Mouse (Mus musculus): ENCODE measurements at regions not wholly inside any gene's neighbourhood (a gene's known extent, or its start where the extent isn't known, plus 50 kb on each side); places are given as distances from the start of the nearest gene placed in this dataset.
A peak's percentile ranks its signal among the peaks of the same experiment; 100 is the strongest.

GRCm38 (mm10) chr1:183820555-183820954 lies 192.5 kb upstream of the Dusp10 start:
- H3K4me1 ChIP-seq (ENCODE audit: control insufficient read depth, insufficient read depth, insufficient read length, low read length) = no peaks in the 10 kb centered on the region
- H3K27ac ChIP-seq (ENCODE audit: insufficient read depth, low read depth, low read length) = no peak overlapping the region
- H3K4me3 ChIP-seq (ENCODE audit: low read depth, low read length) = no peak overlapping the region
- no peak for TF ChIP-seq CTCF (IDR thresholded peaks at IDR 0.05; ENCODE audit: extremely low read depth, insufficient read length, insufficient replicate concordance, low read depth, low read length)
- no peak for TF ChIP-seq POLR2A (IDR thresholded peaks at IDR 0.05; ENCODE audit: low read depth, low read length)
- 59% methylated on average over 5 of the region's 5 CpGs for WGBS
- H3K27me3 ChIP-seq (ENCODE audit: control insufficient read depth, insufficient read depth, low read length) = no peaks in the 10 kb centered on the region
- H3K36me3 ChIP-seq (ENCODE audit: control insufficient read depth, insufficient read depth, low read length) = no peaks in the 10 kb centered on the region

DNA sequence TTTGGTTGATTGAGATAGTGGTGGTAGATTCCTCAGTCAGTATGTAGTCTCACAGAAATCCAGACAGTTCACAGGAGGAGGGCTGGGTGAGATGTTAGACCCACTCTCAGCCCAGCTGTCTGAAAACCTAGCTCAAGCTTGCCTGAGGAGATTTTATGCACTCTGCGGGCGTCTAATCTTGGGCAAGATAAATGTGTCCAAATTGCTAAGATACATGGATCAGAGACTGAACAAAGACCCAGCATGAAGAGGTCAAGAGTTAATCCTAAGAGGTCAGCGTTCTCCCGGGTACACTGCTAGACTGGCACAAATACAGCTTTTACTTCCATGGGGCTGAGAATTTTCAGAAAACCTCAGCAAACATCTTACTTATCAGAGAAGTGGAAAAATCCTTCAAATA lies 186.8 kb upstream of the Dusp10 start:
- Histone ChIP-seq H3K27me3 (ENCODE audit: control insufficient read depth, insufficient read depth, low read length) (no peaks in the 10 kb centered on the region), H3K4me3 (ENCODE audit: low read depth, low read length) (no peak overlapping the region), H3K4me1 (ENCODE audit: control insufficient read depth, insufficient read depth, insufficient read length, low read length) (no peaks in the 10 kb centered on the region), H3K36me3 (ENCODE audit: control insufficient read depth, insufficient read depth, low read length) (no peaks in the 10 kb centered on the region), H3K27ac (ENCODE audit: insufficient read depth, low read depth, low read length) (no peak overlapping the region)
- WGBS = 46% methylated on average over 4 of the region's 4 CpGs
- no peak for TF ChIP-seq POLR2A (IDR thresholded peaks at IDR 0.05; ENCODE audit: low read depth, low read length)

- H3K27ac ChIP-seq (ENCODE audit: insufficient read depth, low read depth, low read length) = no peak overlapping the region
- no peaks in the 10 kb centered on the region for H3K27me3 ChIP-seq (ENCODE audit: control insufficient read depth, insufficient read depth, low read length)
- no peak overlapping the region for H3K4me3 ChIP-seq (ENCODE audit: low read depth, low read length)
- no peaks in the 10 kb centered on the region for H3K4me1 ChIP-seq (ENCODE audit: control insufficient read depth, insufficient read depth, insufficient read length, low read length)
- no peak for TF ChIP-seq POLR2A (IDR thresholded peaks at IDR 0.05; ENCODE audit: low read depth, low read length)
- TF ChIP-seq CTCF (IDR thresholded peaks at IDR 0.05; ENCODE audit: extremely low read depth, insufficient read length, insufficient replicate concordance, low read depth, low read length) = no peak
- 58% methylated on average over 4 of the region's 4 CpGs for WGBS
- no peaks in the 10 kb centered on the region for H3K36me3 ChIP-seq (ENCODE audit: control insufficient read depth, insufficient read depth, low read length)
These were observed 168.0 kb upstream of the Dusp10 start for GRCm38 (mm10) chr1:183845135-183845534.

DNA sequence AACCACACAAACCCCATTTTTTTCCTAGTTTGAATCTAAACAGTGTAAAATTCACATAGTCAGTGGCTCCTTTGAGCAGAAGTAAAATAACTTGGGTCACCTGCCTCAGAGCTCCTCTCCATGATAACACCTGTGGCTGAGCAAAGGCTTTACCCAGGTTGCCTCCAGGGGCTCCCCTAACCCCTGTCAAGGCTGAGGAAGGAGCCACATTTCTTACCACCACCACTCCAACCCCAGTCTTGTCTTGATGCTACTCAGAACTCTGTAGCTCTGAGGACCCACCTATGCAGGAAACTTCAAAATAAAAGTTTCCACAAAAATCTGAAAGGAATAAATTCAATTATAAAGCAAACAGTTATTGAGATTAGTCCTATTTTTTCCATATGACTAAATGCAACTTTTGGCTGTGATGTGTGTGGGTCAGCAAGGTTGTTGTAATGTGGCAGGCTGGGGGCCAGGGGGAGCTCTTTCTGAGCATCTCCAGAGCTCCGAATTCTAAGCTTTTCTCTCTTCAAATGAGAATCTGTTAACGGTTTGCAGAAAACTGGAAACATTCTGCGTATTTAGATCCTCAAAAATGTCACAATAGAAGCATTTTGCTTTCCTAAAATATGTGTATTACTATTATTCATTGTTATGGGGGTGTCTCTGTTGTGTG lies 159.0 kb upstream of the Dusp10 start:
- Histone ChIP-seq H3K4me1 (ENCODE audit: control insufficient read depth, insufficient read depth, insufficient read length, low read length) (no peaks in the 10 kb centered on the region), H3K27ac (ENCODE audit: insufficient read depth, low read depth, low read length) (no peak overlapping the region), H3K36me3 (ENCODE audit: control insufficient read depth, insufficient read depth, low read length) (no peaks in the 10 kb centered on the region), H3K4me3 (ENCODE audit: low read depth, low read length) (no peak overlapping the region), H3K27me3 (ENCODE audit: control insufficient read depth, insufficient read depth, low read length) (no peaks in the 10 kb centered on the region)
- peak; percentile 45; the same call in 1 of the 2 replicates for TF ChIP-seq CTCF (IDR thresholded peaks at IDR 0.05; ENCODE audit: extremely low read depth, insufficient read length, insufficient replicate concordance, low read depth, low read length)
- TF ChIP-seq POLR2A (IDR thresholded peaks at IDR 0.05; ENCODE audit: low read depth, low read length) = no peak
- 68% methylated on average over 3 of the region's 3 CpGs for WGBS

GRCm38 (mm10) chr1:183865111-183865510 lies 148.0 kb upstream of the Dusp10 start:
- no peak for TF ChIP-seq POLR2A (IDR thresholded peaks at IDR 0.05; ENCODE audit: low read depth, low read length)
- no peak for TF ChIP-seq CTCF (IDR thresholded peaks at IDR 0.05; ENCODE audit: extremely low read depth, insufficient read length, insufficient replicate concordance, low read depth, low read length)
- Histone ChIP-seq H3K4me1 (ENCODE audit: control insufficient read depth, insufficient read depth, insufficient read length, low read length) (no peaks in the 10 kb centered on the region), H3K36me3 (ENCODE audit: control insufficient read depth, insufficient read depth, low read length) (no peaks in the 10 kb centered on the region), H3K27ac (ENCODE audit: insufficient read depth, low read depth, low read length) (no peak overlapping the region), H3K4me3 (ENCODE audit: low read depth, low read length) (no peak overlapping the region), H3K27me3 (ENCODE audit: control insufficient read depth, insufficient read depth, low read length) (no peaks in the 10 kb centered on the region)
- 83% methylated on average over 4 of the region's 4 CpGs for WGBS

GRCm38 (mm10) chr1:183865586-183865985 lies 147.5 kb upstream of the Dusp10 start:
- H3K4me1 ChIP-seq (ENCODE audit: control insufficient read depth, insufficient read depth, insufficient read length, low read length) = no peaks in the 10 kb centered on the region
- TF ChIP-seq CTCF (IDR thresholded peaks at IDR 0.05; ENCODE audit: extremely low read depth, insufficient read length, insufficient replicate concordance, low read depth, low read length) = no peak
- TF ChIP-seq POLR2A (IDR thresholded peaks at IDR 0.05; ENCODE audit: low read depth, low read length) = no peak
- no peaks in the 10 kb centered on the region for H3K27me3 ChIP-seq (ENCODE audit: control insufficient read depth, insufficient read depth, low read length)
- H3K36me3 ChIP-seq (ENCODE audit: control insufficient read depth, insufficient read depth, low read length) = no peaks in the 10 kb centered on the region
- WGBS = 56% methylated on average over 3 of the region's 3 CpGs
- H3K27ac ChIP-seq (ENCODE audit: insufficient read depth, low read depth, low read length) = no peak overlapping the region
- no peak overlapping the region for H3K4me3 ChIP-seq (ENCODE audit: low read depth, low read length)

DNA sequence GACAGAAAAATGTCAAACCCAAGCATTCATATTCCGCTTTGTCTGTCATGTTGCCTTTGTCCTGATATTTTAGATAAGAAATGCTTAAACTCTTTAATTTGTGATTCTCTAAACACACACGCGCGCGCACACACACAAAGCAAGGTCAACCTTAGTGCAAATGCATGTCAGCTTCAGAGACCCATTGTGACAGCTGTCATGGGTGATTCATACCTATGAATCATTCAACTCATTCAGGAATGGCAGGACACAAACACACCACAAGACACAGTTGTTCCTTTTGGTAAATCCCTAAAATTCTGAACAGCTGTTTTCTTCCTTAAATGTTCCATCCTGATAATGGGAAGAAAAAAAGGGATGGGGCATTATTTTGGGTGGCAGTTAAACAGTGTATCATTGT lies 144.1 kb upstream of the Dusp10 start:
- Histone ChIP-seq H3K4me3 (ENCODE audit: low read depth, low read length) (no peak overlapping the region), H3K36me3 (ENCODE audit: control insufficient read depth, insufficient read depth, low read length) (no peaks in the 10 kb centered on the region), H3K27me3 (ENCODE audit: control insufficient read depth, insufficient read depth, low read length) (no peaks in the 10 kb centered on the region), H3K27ac (ENCODE audit: insufficient read depth, low read depth, low read length) (no peak overlapping the region), H3K4me1 (ENCODE audit: control insufficient read depth, insufficient read depth, insufficient read length, low read length) (no peaks in the 10 kb centered on the region)
- WGBS = 94% methylated on average over 5 of the region's 5 CpGs
- TF ChIP-seq CTCF (IDR thresholded peaks at IDR 0.05; ENCODE audit: extremely low read depth, insufficient read length, insufficient replicate concordance, low read depth, low read length) (no peak), POLR2A (IDR thresholded peaks at IDR 0.05; ENCODE audit: low read depth, low read length) (no peak)
